Comparison of ENCODE assay signal across 7 mouse cellular contexts in genomic region chr5:73761709-73762108, GRCm38 (mm10).
DNase-seq lines count a peak whose midpoint lies in the region; ATAC-seq and TF ChIP-seq lines count a peak whose summit lies in the region.

No protein-coding gene starts in this region.

- H3K9ac ChIP-seq in embryonic facial prominence, embryonic 13.5 days, result no peak overlapping the region
- H3K9ac ChIP-seq in kidney, postnatal 0 days (ENCODE audit: low read depth, low read length), result no peak overlapping the region
- no peak overlapping the region for H3K9ac ChIP-seq in limb, embryonic 14.5 days (ENCODE audit: low read depth, low read length, severe bottlenecking)

- peak; percentile 70 for DNase-seq in brain, embryonic 14.5 days (ENCODE audit: low read depth)
- DNase-seq in heart, embryonic 10.5 days (ENCODE audit: low spot score), result peak; percentile 78
- peak; percentile 85 for DNase-seq in kidney, postnatal 0 days (ENCODE audit: low spot score)
- DNase-seq in limb, embryonic 14.5 days (ENCODE audit: low spot score), result peak; percentile 84

- peak; percentile 70 for TF ChIP-seq CTCF in brain, embryonic 14.5 days (IDR thresholded peaks at IDR 0.05; ENCODE audit: borderline replicate concordance, extremely low read depth, insufficient read depth, insufficient read length)
- peak; percentile 87 for TF ChIP-seq CTCF in kidney, postnatal 0 days (IDR thresholded peaks at IDR 0.05; ENCODE audit: low read depth)
- peak; percentile 80 for TF ChIP-seq CTCF in olfactory bulb, adult 2 months (IDR thresholded peaks at IDR 0.05; ENCODE audit: insufficient read depth, low read depth, low read length)

- WGBS in embryonic facial prominence, embryonic 13.5 days, result 11% methylated on average over 8 of the region's 8 CpGs
- WGBS in heart, embryonic 10.5 days, result 33% methylated on average over 8 of the region's 8 CpGs
- WGBS in kidney, postnatal 0 days, result 24% methylated on average over 8 of the region's 8 CpGs
- 21% methylated on average over 8 of the region's 8 CpGs for WGBS in limb, embryonic 14.5 days
- WGBS in olfactory bulb, adult 2 months, result 8% methylated on average over 8 of the region's 8 CpGs

- H3K4me1 ChIP-seq in embryonic facial prominence, embryonic 13.5 days, result peaks cover 25% of the 10 kb centered on the region
- 0 out of 2 replicates have a peak, but pooled peaks cover 4% of the 10 kb centered on the region for H3K4me1 ChIP-seq in heart, embryonic 10.5 days
- H3K4me1 ChIP-seq in kidney, postnatal 0 days (replicated peaks; ENCODE audit: insufficient read depth, low read length), result no peaks in the 10 kb centered on the region; the same call in 1 of the 2 replicates
- peaks cover 20% of the 10 kb centered on the region for H3K4me1 ChIP-seq in limb, embryonic 14.5 days (ENCODE audit: control insufficient read depth, insufficient read depth, low read length)
- peaks cover 2% of the 10 kb centered on the region; the same call in 1 of the 2 replicates for H3K4me1 ChIP-seq in olfactory bulb, adult 2 months (ENCODE audit: control insufficient read depth, insufficient read depth, low read length)

- no peak for TF ChIP-seq POLR2A in brain, embryonic 14.5 days (IDR thresholded peaks at IDR 0.05; ENCODE audit: borderline replicate concordance, extremely low read depth, insufficient read depth, insufficient read length, poor library complexity, severe bottlenecking)
- no peak for TF ChIP-seq POLR2A in limb, embryonic 14.5 days (IDR thresholded peaks at IDR 0.05; ENCODE audit: borderline replicate concordance, extremely low read depth, insufficient read depth, insufficient read length)
- TF ChIP-seq POLR2A in olfactory bulb, adult 2 months (IDR thresholded peaks at IDR 0.05; ENCODE audit: insufficient read depth, low read depth, low read length), result no peak

- H3K36me3 ChIP-seq in embryonic facial prominence, embryonic 13.5 days, result no peaks in the 10 kb centered on the region
- no peaks in the 10 kb centered on the region for H3K36me3 ChIP-seq in heart, embryonic 10.5 days
- H3K36me3 ChIP-seq in kidney, postnatal 0 days (ENCODE audit: insufficient read depth, low read length), result no peaks in the 10 kb centered on the region
- no peaks in the 10 kb centered on the region for H3K36me3 ChIP-seq in limb, embryonic 14.5 days (ENCODE audit: control insufficient read depth, insufficient read depth, low read length)

- H3K27ac ChIP-seq in embryonic facial prominence, embryonic 13.5 days, result peak overlapping the region; percentile 80
- no peak overlapping the region for H3K27ac ChIP-seq in heart, embryonic 10.5 days
- H3K27ac ChIP-seq in kidney, postnatal 0 days, result no peak overlapping the region
- H3K27ac ChIP-seq in limb, embryonic 14.5 days (replicated peaks; ENCODE audit: low read depth, low read length), result peak overlapping the region; percentile 30; the same call in 1 of the 2 replicates
- H3K27ac ChIP-seq in olfactory bulb, adult 2 months (ENCODE audit: insufficient read depth, low read depth, low read length), result no peak overlapping the region

- H3K4me2 ChIP-seq in embryonic facial prominence, embryonic 13.5 days, result no peak overlapping the region
- no peak overlapping the region for H3K4me2 ChIP-seq in kidney, postnatal 0 days (ENCODE audit: low read length)
- no peak overlapping the region for H3K4me2 ChIP-seq in limb, embryonic 14.5 days (replicated peaks; ENCODE audit: low read depth, low read length, severe bottlenecking)

- ATAC-seq in embryonic facial prominence, embryonic 13.5 days (ENCODE audit: insufficient number of reproducible peaks, insufficient read depth, low FRiP score, low TSS enrichment, low read depth), result peak; percentile 64; the same call in 1 of the 2 replicates
- ATAC-seq in kidney, postnatal 0 days (replicated peaks; ENCODE audit: low FRiP score, low read depth), result peak; percentile 54; the same call in 1 of the 2 replicates
- peak; percentile 91 for ATAC-seq in limb, embryonic 14.5 days (ENCODE audit: low FRiP score, low read depth)
- ATAC-seq in erythroid progenitor cell, adult 5-6 weeks (replicated peaks; ENCODE audit: low FRiP score, poor library complexity, severe bottlenecking), result no peak

- no peaks in the 10 kb centered on the region for H3K9me3 ChIP-seq in embryonic facial prominence, embryonic 13.5 days
- H3K9me3 ChIP-seq in heart, embryonic 10.5 days, result no peaks in the 10 kb centered on the region
- H3K9me3 ChIP-seq in kidney, postnatal 0 days (replicated peaks; ENCODE audit: low read length), result no peaks in the 10 kb centered on the region
- H3K9me3 ChIP-seq in limb, embryonic 14.5 days (ENCODE audit: control insufficient read depth, low read length), result no peaks in the 10 kb centered on the region

- no peaks in the 10 kb centered on the region for H3K27me3 ChIP-seq in embryonic facial prominence, embryonic 13.5 days
- H3K27me3 ChIP-seq in heart, embryonic 10.5 days (ENCODE audit: insufficient read depth, poor library complexity, severe bottlenecking), result 0 out of 2 replicates have a peak, but pooled peaks cover 3% of the 10 kb centered on the region
- H3K27me3 ChIP-seq in kidney, postnatal 0 days (ENCODE audit: insufficient read depth, low read length), result no peaks in the 10 kb centered on the region
- H3K27me3 ChIP-seq in limb, embryonic 14.5 days (ENCODE audit: control insufficient read depth, insufficient read depth, low read length), result no peaks in the 10 kb centered on the region

- no peak overlapping the region for H3K4me3 ChIP-seq in embryonic facial prominence, embryonic 13.5 days
- no peak overlapping the region for H3K4me3 ChIP-seq in heart, embryonic 10.5 days
- no peak overlapping the region for H3K4me3 ChIP-seq in kidney, postnatal 0 days (replicated peaks; ENCODE audit: low read depth, low read length)
- no peak overlapping the region for H3K4me3 ChIP-seq in limb, embryonic 14.5 days (replicated peaks; ENCODE audit: low read length)
- no peak overlapping the region for H3K4me3 ChIP-seq in olfactory bulb, adult 2 months (ENCODE audit: insufficient read depth, low read depth, low read length)

Comparison
In these comparisons a context has a peak if more than half of its experiments do, and no peak if none do; other contexts are left out.
1. H3K27ac ChIP-seq: peak in embryonic facial prominence, embryonic 13.5 days (single experiment) and limb, embryonic 14.5 days (single experiment); none in heart, embryonic 10.5 days (single experiment), kidney, postnatal 0 days (single experiment) and olfactory bulb, adult 2 months (single experiment).
2. Peak in every context shown above with its lines, with median percentiles within 50 percentile points of each other: DNase-seq and CTCF ChIP-seq.